In genomic region chr7:101465850-101466580, GRCm38 (mm10) we compare ENCODE assay signal across 9 mouse cellular contexts. TPM values are rescaled to one million over a fixed set of nuclear protein-coding genes. Genes with fewer than 3 reads are reported as not detected.
DNase-seq lines count a peak whose midpoint lies in the region; ATAC-seq and TF ChIP-seq lines count a peak whose summit lies in the region.
"Had no signal": no experiment of that assay in that cellular context is flagged by ENCODE, and none has a peak within 500 bp of the region (broad histone marks: within the 10 kb centered on the region; RNA-seq: fewer than 3 reads in every experiment).

No protein-coding gene starts in this region.

- ATAC-seq in heart, embryonic 12.5 days (ENCODE audit: insufficient number of reproducible peaks, low FRiP score) = peak; percentile 38; the same call in 1 of the 2 replicates
- ATAC-seq in forebrain, embryonic 11.5 days (replicated peaks; ENCODE audit: low FRiP score) = no peak

- no peak for TF ChIP-seq POLR2A in small intestine, adult 2 months (IDR thresholded peaks at IDR 0.05; ENCODE audit: low read depth, low read length)

- H3K4me3 ChIP-seq in left cerebral cortex, adult 2 months = no peak overlapping the region
- no peak overlapping the region for H3K4me3 ChIP-seq in heart, embryonic 12.5 days
- H3K4me3 ChIP-seq in small intestine, adult 2 months (ENCODE audit: low read depth, low read length) = no peak overlapping the region
- no peak overlapping the region for H3K4me3 ChIP-seq in forebrain, embryonic 11.5 days (ENCODE audit: low read depth, low read length)
- H3K4me3 ChIP-seq: limb, embryonic 13.5 days had no signal

- intact Hi-C loops in left cerebral cortex, adult 2 months (cut with DNase I) = no loop called here
- intact Hi-C loops in left cerebral cortex, postnatal 10 days (cut with DNase I) = no loop called here

- no peak for TF ChIP-seq CTCF in left cerebral cortex, adult 2 months (IDR thresholded peaks at IDR 0.05)
- no peak for TF ChIP-seq CTCF in small intestine, adult 2 months (IDR thresholded peaks at IDR 0.05; ENCODE audit: extremely low read depth, insufficient read length, insufficient replicate concordance, low read depth, low read length)

- H3K4me1 ChIP-seq in heart, embryonic 12.5 days (replicated peaks) = peaks cover 38% of the 10 kb centered on the region
- H3K4me1 ChIP-seq in small intestine, adult 2 months (ENCODE audit: control insufficient read depth, insufficient read depth, insufficient read length, low read length) = peaks cover 15% of the 10 kb centered on the region
- H3K4me1 ChIP-seq in forebrain, embryonic 11.5 days (replicated peaks; ENCODE audit: control insufficient read depth, insufficient read depth, low read length) = no peaks in the 10 kb centered on the region

- no peaks in the 10 kb centered on the region for H3K9me3 ChIP-seq in heart, embryonic 12.5 days (replicated peaks)
- no peaks in the 10 kb centered on the region for H3K9me3 ChIP-seq in forebrain, embryonic 11.5 days (ENCODE audit: control insufficient read depth, low read length)
- H3K9me3 ChIP-seq: limb, embryonic 13.5 days had no signal

- 60% methylated on average over 8 of the region's 8 CpGs for WGBS in heart, embryonic 12.5 days
- 69% methylated on average over 8 of the region's 8 CpGs for WGBS in small intestine, adult 2 months
- WGBS in forebrain, embryonic 11.5 days = 88% methylated on average over 8 of the region's 8 CpGs

- no peak overlapping the region for H3K9ac ChIP-seq in heart, embryonic 12.5 days
- no peak overlapping the region for H3K9ac ChIP-seq in forebrain, embryonic 11.5 days (ENCODE audit: low read length)
- H3K9ac ChIP-seq: limb, embryonic 13.5 days had no signal

- DNase-seq in left cerebral cortex, adult 2 months (ENCODE audit: extremely low spot score in 1 of 2, low spot score in 2 of 2) = no peak
- DNase-seq in left cerebral cortex, postnatal 10 days (ENCODE audit: extremely low spot score in 1 of 2, low spot score in 2 of 2) = no peak
- peak; percentile 76 for DNase-seq in kidney, postnatal 14 days
- no peak for DNase-seq in forebrain, embryonic 11.5 days (ENCODE audit: low spot score)
- DNase-seq in retina, postnatal 1 day = no peak
- no peak for DNase-seq in layer of hippocampus, postnatal 14 days (ENCODE audit: low spot score in 2 of 2)

- no peak overlapping the region for H3K4me2 ChIP-seq in heart, embryonic 12.5 days
- no peak overlapping the region for H3K4me2 ChIP-seq in forebrain, embryonic 11.5 days (ENCODE audit: low read depth, low read length, severe bottlenecking)
- H3K4me2 ChIP-seq: limb, embryonic 13.5 days had no signal

- no peaks in the 10 kb centered on the region for H3K36me3 ChIP-seq in heart, embryonic 12.5 days
- H3K36me3 ChIP-seq in small intestine, adult 2 months (ENCODE audit: control insufficient read depth, insufficient read depth, low read length) = no peaks in the 10 kb centered on the region
- H3K36me3 ChIP-seq in forebrain, embryonic 11.5 days (ENCODE audit: control insufficient read depth, insufficient read depth, low read length) = no peaks in the 10 kb centered on the region
- H3K36me3 ChIP-seq: limb, embryonic 13.5 days had no signal

- H3K27me3 ChIP-seq in heart, embryonic 12.5 days (replicated peaks) = 0 out of 2 replicates have a peak, but pooled peaks cover 12% of the 10 kb centered on the region
- no peaks in the 10 kb centered on the region for H3K27me3 ChIP-seq in small intestine, adult 2 months (ENCODE audit: control insufficient read depth, insufficient read depth, low read length)
- 0 out of 2 replicates have a peak, but pooled peaks cover 2% of the 10 kb centered on the region for H3K27me3 ChIP-seq in forebrain, embryonic 11.5 days (ENCODE audit: control insufficient read depth, insufficient read depth, low read length)
- H3K27me3 ChIP-seq: limb, embryonic 13.5 days had no signal

- H3K27ac ChIP-seq in left cerebral cortex, adult 2 months = peak overlapping the region; percentile 62
- peak overlapping the region; percentile 41; the same call in 1 of the 2 replicates for H3K27ac ChIP-seq in heart, embryonic 12.5 days (ENCODE audit: poor library complexity, severe bottlenecking)
- H3K27ac ChIP-seq in small intestine, adult 2 months (ENCODE audit: insufficient read depth, low read depth, low read length) = peak overlapping the region; percentile 37
- no peak overlapping the region for H3K27ac ChIP-seq in forebrain, embryonic 11.5 days (ENCODE audit: low read depth, low read length)
- H3K27ac ChIP-seq: limb, embryonic 13.5 days had no signal

RNA-seq across cellular contexts. Expression of gene Pde2a, which starts 44.5 kb away (rescaled TPM):
- total RNA-seq in left cerebral cortex, adult 2 months (2021) = 100 to 1,000 TPM; 372 to 375 TPM
- total RNA-seq in left cerebral cortex, postnatal 10 days (2021) = 100 to 1,000 TPM; 294 to 295 TPM
- 3.2 and 6.2 TPM in 2 replicates for polyA plus RNA-seq in heart, embryonic 12.5 days (2016; fragmentation: Nextera tagmentation; extraction: Ambion mirVana)
- polyA plus RNA-seq in small intestine, adult 2 months (2012; rRNA removed) = 11.4 and 17.6 TPM in 2 replicates
- polyA plus RNA-seq in forebrain, embryonic 11.5 days (2014; fragmentation: Nextera tagmentation; extraction: Ambion mirVana) = 18.6 and 22.7 TPM in 2 replicates
- 100 to 1,000 TPM; 239 to 248 TPM for total RNA-seq in layer of hippocampus, postnatal 14 days (2021)

RNA-seq across cellular contexts. Expression of gene Gm45837, which starts 55.3 kb away (rescaled TPM):
- total RNA-seq in left cerebral cortex, adult 2 months (2021) = 1 to 10 TPM; 1.6 to 3.4 TPM
- total RNA-seq in left cerebral cortex, postnatal 10 days (2021) = 1 to 10 TPM; 1.1 to 1.8 TPM
- 0.74 and 2.9 TPM in 2 replicates for polyA plus RNA-seq in heart, embryonic 12.5 days (2016; fragmentation: Nextera tagmentation; extraction: Ambion mirVana)
- 0.51 TPM in 1 of 2 replicates, not detected in the other for polyA plus RNA-seq in small intestine, adult 2 months (2012; rRNA removed)
- not detected in 2 replicates for polyA plus RNA-seq in forebrain, embryonic 11.5 days (2014; fragmentation: Nextera tagmentation; extraction: Ambion mirVana)
- total RNA-seq in layer of hippocampus, postnatal 14 days (2021) = not detected
